In the genomic region with DNA sequence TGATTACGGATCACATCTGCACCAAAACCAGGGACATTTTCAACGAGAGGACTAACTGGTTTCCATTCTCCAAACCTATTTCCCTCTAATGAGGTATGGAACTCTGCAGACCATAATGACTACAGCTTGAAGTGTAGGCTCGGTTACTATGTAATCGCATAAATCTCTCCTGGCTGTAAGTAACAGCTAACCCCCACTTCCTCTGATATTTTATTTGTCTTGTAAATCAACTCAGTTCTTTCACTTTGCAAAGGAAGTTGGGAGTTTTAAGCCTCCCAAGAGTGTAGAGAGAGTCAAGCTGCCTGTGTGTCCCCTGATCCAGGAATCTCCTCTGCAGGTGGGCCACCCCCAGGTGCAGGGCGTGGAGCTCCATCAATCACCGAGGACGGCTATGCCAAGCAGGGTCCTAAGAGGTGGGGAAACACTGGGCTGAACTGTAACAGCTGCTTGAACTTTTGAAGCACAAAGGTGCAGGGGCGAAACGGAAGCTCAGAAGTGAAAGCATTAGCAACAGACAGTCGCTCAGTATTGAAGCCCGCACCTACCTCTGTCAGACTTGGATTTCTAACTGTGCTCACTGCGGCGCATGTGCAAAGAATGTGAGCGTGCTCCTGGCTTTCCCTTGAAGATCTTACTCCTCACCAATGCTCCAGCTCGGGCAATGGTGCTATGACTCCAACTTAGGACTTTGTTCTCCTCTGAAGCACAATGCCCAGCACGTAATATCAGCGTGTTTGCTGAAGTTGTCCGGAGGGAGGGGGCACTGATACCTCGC, we compare ENCODE assay signal across 8 mouse cellular contexts.
DNase-seq lines count a peak whose midpoint lies in the region; ATAC-seq lines count a peak whose summit lies in the region.

No protein-coding gene starts in this region.

- ATAC-seq in hindbrain, embryonic 11.5 days (ENCODE audit: low FRiP score): no peak
- 0 out of 2 replicates have a peak, but pooled peaks have one; percentile 48 for ATAC-seq in hindbrain, embryonic 16.5 days
- no peak for ATAC-seq in liver, embryonic 12.5 days
- ATAC-seq in neutrophil, adult 5-6 weeks (ENCODE audit: extremely low read depth, insufficient number of reproducible peaks, low FRiP score, poor library complexity, severe bottlenecking): 0 out of 2 replicates have a peak, but pooled peaks have one; percentile 16

- 56% methylated on average over 19 of the region's 19 CpGs for WGBS in hindbrain, embryonic 10.5 days
- 52% methylated on average over 19 of the region's 19 CpGs for WGBS in hindbrain, embryonic 11.5 days
- WGBS in hindbrain, embryonic 16.5 days: 49% methylated on average over 19 of the region's 19 CpGs
- WGBS in liver, embryonic 12.5 days (ENCODE audit: insufficient replicate concordance): 47% methylated on average over 19 of the region's 19 CpGs

- no peaks in the 10 kb centered on the region for H3K36me3 ChIP-seq in hindbrain, embryonic 10.5 days
- no peaks in the 10 kb centered on the region for H3K36me3 ChIP-seq in hindbrain, embryonic 11.5 days (ENCODE audit: control insufficient read depth, insufficient read depth, low read length)
- H3K36me3 ChIP-seq in hindbrain, embryonic 16.5 days (ENCODE audit: control insufficient read depth, insufficient read depth, low read length): no peaks in the 10 kb centered on the region
- no peaks in the 10 kb centered on the region for H3K36me3 ChIP-seq in liver, embryonic 12.5 days

- no peaks in the 10 kb centered on the region for H3K27me3 ChIP-seq in hindbrain, embryonic 10.5 days (ENCODE audit: insufficient read depth, poor library complexity, severe bottlenecking)
- H3K27me3 ChIP-seq in hindbrain, embryonic 11.5 days (ENCODE audit: control insufficient read depth, insufficient read depth, low read length): no peaks in the 10 kb centered on the region
- H3K27me3 ChIP-seq in hindbrain, embryonic 16.5 days (replicated peaks; ENCODE audit: control insufficient read depth, insufficient read depth, low read length): no peaks in the 10 kb centered on the region
- H3K27me3 ChIP-seq in liver, embryonic 12.5 days (replicated peaks): no peaks in the 10 kb centered on the region

- H3K4me1 ChIP-seq in hindbrain, embryonic 10.5 days (replicated peaks): peaks cover 24% of the 10 kb centered on the region
- no peaks in the 10 kb centered on the region for H3K4me1 ChIP-seq in hindbrain, embryonic 11.5 days (replicated peaks; ENCODE audit: control insufficient read depth, insufficient read depth, low read length)
- no peaks in the 10 kb centered on the region; the same call in 1 of the 2 replicates for H3K4me1 ChIP-seq in brown adipose tissue, adult 24 weeks (ENCODE audit: control insufficient read depth, insufficient read depth, insufficient read length, low read length)
- H3K4me1 ChIP-seq in hindbrain, embryonic 16.5 days (ENCODE audit: control insufficient read depth, insufficient read depth, low read depth, low read length): no peaks in the 10 kb centered on the region
- H3K4me1 ChIP-seq in liver, embryonic 12.5 days: no peaks in the 10 kb centered on the region

- 0 out of 2 replicates have a peak overlapping the region, but pooled peaks have one; percentile 13 for H3K4me3 ChIP-seq in hindbrain, embryonic 10.5 days
- no peak overlapping the region for H3K4me3 ChIP-seq in hindbrain, embryonic 11.5 days (ENCODE audit: low read depth, low read length)
- H3K4me3 ChIP-seq in brown adipose tissue, adult 24 weeks (ENCODE audit: insufficient read depth, low read depth, low read length): peak overlapping the region; percentile 12; the same call in 1 of the 2 replicates
- H3K4me3 ChIP-seq in hindbrain, embryonic 16.5 days (ENCODE audit: low read length): 0 out of 2 replicates have a peak overlapping the region, but pooled peaks have one; percentile 13
- H3K4me3 ChIP-seq in liver, embryonic 12.5 days: no peak overlapping the region; the same call in 1 of the 2 replicates

- 0 out of 2 replicates have a peak overlapping the region, but pooled peaks have one; percentile 9 for H3K27ac ChIP-seq in hindbrain, embryonic 10.5 days
- H3K27ac ChIP-seq in hindbrain, embryonic 11.5 days (ENCODE audit: low read depth, low read length): no peak overlapping the region
- H3K27ac ChIP-seq in brown adipose tissue, adult 24 weeks (replicated peaks; ENCODE audit: low read depth, low read length): no peak overlapping the region
- H3K27ac ChIP-seq in hindbrain, embryonic 16.5 days (ENCODE audit: low read depth, low read length): no peak overlapping the region
- no peak overlapping the region for H3K27ac ChIP-seq in liver, embryonic 12.5 days

- H3K4me2 ChIP-seq in hindbrain, embryonic 11.5 days (replicated peaks; ENCODE audit: low read depth, low read length): no peak overlapping the region
- peak overlapping the region; percentile 46 for H3K4me2 ChIP-seq in hindbrain, embryonic 16.5 days (ENCODE audit: low read length)
- H3K4me2 ChIP-seq in liver, embryonic 12.5 days: peak overlapping the region; percentile 33

- no peaks in the 10 kb centered on the region for H3K9me3 ChIP-seq in hindbrain, embryonic 10.5 days
- no peaks in the 10 kb centered on the region for H3K9me3 ChIP-seq in hindbrain, embryonic 11.5 days (ENCODE audit: control insufficient read depth, low read length)
- no peaks in the 10 kb centered on the region for H3K9me3 ChIP-seq in hindbrain, embryonic 16.5 days (ENCODE audit: control insufficient read depth, low read length)
- 0 out of 2 replicates have a peak, but pooled peaks cover 13% of the 10 kb centered on the region for H3K9me3 ChIP-seq in liver, embryonic 12.5 days (replicated peaks)

- peak; percentile 26 for DNase-seq in hindbrain, embryonic 10.5 days (ENCODE audit: low spot score)
- DNase-seq in hindbrain, embryonic 11.5 days (ENCODE audit: low spot score): no peak
- DNase-seq in cerebellum, adult 8-10 months: no peak
- DNase-seq in MN1 (ENCODE audit: low spot score): no peak

- no peak overlapping the region for H3K9ac ChIP-seq in hindbrain, embryonic 11.5 days (ENCODE audit: low read depth, low read length)
- H3K9ac ChIP-seq in hindbrain, embryonic 16.5 days (ENCODE audit: low read depth, low read length): no peak overlapping the region
- H3K9ac ChIP-seq in liver, embryonic 12.5 days: no peak overlapping the region

Comparison
In these comparisons a context has a peak if more than half of its experiments do, and no peak if none do; other contexts are left out.
1. H3K4me3 ChIP-seq: peak in hindbrain, embryonic 10.5 days (single experiment), brown adipose tissue, adult 24 weeks (single experiment) and hindbrain, embryonic 16.5 days (single experiment); none in hindbrain, embryonic 11.5 days (single experiment) and liver, embryonic 12.5 days (single experiment).
2. ATAC-seq: peak in hindbrain, embryonic 16.5 days (single experiment) and neutrophil, adult 5-6 weeks (single experiment); none in hindbrain, embryonic 11.5 days (single experiment) and liver, embryonic 12.5 days (single experiment).